Mouse (Mus musculus) C3H10T1/2 (cell line): ENCODE data around the gene Wdr72. TPM values are rescaled to one million over a fixed set of nuclear protein-coding genes. Genes with fewer than 3 reads are reported as not detected.

Experiments used
- polyA plus RNA-seq, 2 experiments: library from polyadenylated mRNA; unstranded; fragments of >200 nt; fragmentation: generic; extraction: Trizol; gene quantifications; one replicate each; pipeline ENCODE4 v1.2.1; 2012; ENCODE audit warnings: missing spikeins in 2 of 2

The Wdr72 gene
- under 1 TPM; 0.01 to 0.04 TPM for polyA plus RNA-seq

DNA sequence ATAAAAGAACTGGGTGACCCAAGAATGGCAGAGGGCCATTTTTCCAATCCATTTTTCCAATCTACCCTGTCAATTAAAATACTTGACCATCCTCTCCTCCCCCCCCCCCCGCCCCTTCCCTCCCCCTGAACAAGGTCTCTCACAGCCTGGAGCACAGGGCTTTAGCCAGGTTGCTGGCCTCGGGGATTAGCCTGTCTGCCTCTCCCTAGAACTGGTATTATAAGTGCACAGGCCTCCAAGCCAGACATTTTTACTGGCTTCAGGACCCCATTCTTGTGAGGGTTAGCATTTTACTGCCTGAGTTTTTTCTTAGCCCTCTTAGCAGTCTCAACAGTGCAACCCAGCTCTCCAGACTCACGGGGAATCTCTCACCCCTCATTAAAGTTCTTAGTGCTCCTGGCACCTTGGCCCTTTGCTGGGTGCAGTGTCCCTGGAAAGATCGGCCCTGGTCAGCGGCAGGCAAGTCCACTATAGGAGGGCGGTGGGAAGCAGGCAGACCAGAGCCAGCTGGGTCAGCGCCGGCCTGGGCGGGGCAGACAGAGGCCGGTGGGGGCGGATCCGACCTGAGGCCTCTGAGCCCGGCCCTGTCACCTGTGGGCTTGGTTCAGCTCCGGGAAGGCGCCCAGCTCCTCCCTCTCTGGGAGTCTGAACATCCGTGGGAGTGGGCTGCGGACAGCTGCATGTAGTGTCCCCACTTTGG lies at the start of gene Wdr72:
Gene Wdr72 (plus strand): TSS at position 596 of the 700 bp plus-strand sequence.

Other genes starting within 250 kb of the Wdr72 start
- gene Unc13c, start 141.4 kb upstream of the Wdr72 start, polyA plus RNA-seq = under 1 TPM; under 0.01 to 0.02 TPM